Mouse (Mus musculus): ENCODE results near the gene C1qtnf5.

GRCm38 (mm10) chr9:44129633-44130032 is 22.6 kb downstream of the C1qtnf5 start:
- TF ChIP-seq CTCF (IDR thresholded peaks at IDR 0.05; ENCODE audit: borderline replicate concordance, insufficient read depth, low read length) (no peak), POLR2A (IDR thresholded peaks at IDR 0.05; ENCODE audit: low read depth, low read length) (no peak)
